Mouse (Mus musculus): ENCODE data around the gene Pigb.

Pigb gene

DNA sequence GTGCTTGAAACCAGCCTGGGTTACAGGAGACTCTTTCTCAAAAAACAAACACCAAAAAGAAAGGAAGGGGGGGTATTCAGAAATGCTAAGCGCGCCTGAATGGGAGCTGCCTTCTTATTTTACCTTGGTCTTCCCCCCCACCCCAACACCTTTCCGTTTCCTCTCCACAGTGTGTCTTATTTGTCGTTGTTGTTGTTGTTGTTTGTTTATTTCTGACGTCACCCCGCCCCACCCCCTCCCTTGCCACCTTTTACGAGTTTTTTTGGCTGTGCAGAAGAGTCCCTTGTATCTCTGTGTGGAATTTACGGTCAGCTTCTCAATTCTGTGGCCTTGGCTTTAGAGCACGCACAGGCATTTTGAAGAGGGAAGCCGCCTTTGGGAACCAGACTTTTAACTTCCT, 5.5 kb upstream of the Pigb start:
- no peak for DNase-seq (ENCODE audit: low spot score in 2 of 2)

- DNase-seq (ENCODE audit: low spot score in 2 of 2): no peak
Measured at GRCm38 (mm10) chr9:73045204-73045603, 5.0 kb upstream of the Pigb start.

GRCm38 (mm10) chr9:73044146-73045079, 4.2 kb upstream of the Pigb start, which contains the start of gene Rab27a:
Gene Rab27a, plus strand, starts transcription at chr9:73044854.
- DNase-seq (ENCODE audit: low spot score in 2 of 2): peak; percentile 49 to 67

GRCm38 (mm10) chr9:73039222-73039945, 794 bp downstream of the Pigb start:
- DNase-seq (ENCODE audit: low spot score in 2 of 2): peak; percentile 78 to 87

- DNase-seq (ENCODE audit: low spot score in 2 of 2): no peak
Measured at GRCm38 (mm10) chr9:73033406-73033805, 6.8 kb downstream of the Pigb start.

GRCm38 (mm10) chr9:73031421-73031820, 8.8 kb downstream of the Pigb start:
- DNase-seq (ENCODE audit: low spot score in 2 of 2): no peak

DNA sequence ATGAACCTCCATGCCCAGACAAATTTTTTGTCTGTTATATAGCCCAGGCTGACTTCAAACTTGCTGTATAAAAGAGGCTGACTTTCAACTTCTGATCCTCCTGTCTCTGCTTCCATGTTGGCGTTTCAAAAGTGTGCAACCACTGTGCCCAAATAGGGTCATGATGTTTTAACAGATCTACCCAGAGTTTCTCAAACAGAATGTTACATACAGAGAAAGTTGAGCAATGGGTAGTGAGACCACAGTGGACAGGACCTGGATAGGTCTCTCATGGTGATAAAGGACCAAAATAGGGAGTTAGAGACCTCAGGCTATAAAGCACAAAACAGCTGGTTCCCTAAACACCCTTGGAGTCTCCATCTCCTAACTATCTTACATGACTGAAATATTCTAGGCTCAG, 9.7 kb downstream of the Pigb start:
- DNase-seq (ENCODE audit: low spot score in 2 of 2): no peak

DNA sequence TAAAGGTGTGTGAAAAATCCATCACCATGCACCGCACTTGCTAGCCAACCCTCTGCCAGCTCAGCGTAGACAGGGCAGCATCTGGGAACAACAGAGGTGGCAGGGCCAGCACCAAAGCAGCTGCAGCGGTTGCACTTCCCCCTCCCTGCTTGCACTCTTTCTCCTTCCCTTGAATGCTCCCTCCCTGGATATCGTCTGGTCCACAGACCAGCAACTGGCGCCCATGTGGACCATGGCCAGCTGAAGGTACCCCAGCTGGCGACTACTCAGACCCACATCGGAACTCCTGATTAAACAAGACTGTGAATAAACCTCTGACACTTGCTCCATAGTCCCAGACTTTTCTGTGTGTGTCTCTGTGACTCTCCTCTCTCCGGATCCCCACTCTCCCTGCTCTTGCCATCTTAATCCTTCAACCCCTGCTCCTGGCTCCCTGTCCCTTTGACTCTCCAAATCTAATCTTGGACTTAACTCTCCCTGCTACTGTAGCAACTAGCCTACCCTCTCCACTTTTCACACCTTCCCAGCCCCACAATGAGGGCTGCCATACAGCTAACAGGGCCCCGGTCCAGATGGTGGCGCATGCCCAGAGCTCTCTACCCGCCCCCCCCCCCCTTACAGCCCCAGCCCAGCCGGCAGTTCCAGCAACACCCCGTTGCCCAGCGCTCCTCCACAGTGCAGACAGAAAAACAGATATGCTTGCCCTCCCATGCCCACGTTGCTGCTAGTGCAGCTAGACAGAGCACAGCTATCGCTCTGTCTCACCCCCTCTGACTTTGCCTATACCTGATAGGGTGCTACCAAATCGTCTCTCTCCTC, 14.2 kb downstream of the Pigb start:
- DNase-seq (ENCODE audit: low spot score in 2 of 2): no peak

DNA sequence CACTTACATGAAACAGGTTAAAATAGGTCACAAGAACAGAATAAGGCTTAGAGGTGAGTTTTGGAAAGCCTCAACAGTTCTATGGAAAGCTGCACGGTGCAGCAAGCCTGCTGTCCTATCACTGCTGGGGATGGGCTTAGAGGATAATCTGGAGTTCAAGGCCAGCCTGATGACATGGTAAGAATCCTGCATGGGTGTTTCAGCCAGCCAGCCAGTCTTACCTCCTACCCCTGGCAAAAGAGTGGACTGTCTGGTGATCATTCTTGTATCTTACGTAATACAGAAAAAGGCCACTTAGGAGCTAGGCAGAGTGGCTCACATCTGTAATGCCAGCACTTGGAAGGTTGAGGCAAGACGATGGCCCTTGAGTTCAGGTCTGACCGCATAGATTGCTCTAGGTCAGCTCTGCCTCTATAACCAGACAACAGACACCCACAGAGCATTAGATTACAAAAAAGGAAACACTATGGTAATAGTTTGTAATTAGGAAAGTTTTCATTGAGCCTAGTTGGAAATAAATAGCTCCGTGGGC, 19.5 kb downstream of the Pigb start:
- no peak for DNase-seq (ENCODE audit: low spot score in 2 of 2)

DNA sequence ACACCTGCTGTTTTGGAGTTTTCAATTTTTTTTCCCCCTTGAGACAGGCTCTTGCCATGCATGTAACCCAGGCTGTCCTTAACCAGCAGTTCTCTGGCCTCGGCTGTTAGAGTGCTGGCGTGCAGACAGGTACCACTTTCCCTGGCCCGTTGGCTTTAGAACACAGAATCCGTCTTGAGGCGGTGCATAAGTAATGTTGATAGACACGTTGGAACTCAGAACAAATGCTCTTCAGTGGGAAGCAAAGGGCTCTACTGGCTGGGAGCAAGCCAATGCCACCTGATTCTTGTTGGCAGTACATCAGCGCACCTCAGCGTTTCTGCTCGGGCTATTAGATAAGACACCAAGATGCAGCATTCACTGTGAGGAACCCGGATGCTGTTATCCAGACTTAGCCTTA, 20.3 kb downstream of the Pigb start:
- no peak for DNase-seq (ENCODE audit: low spot score in 2 of 2)

GRCm38 (mm10) chr9:73014724-73015123, 25.5 kb downstream of the Pigb start:
- no peak for DNase-seq (ENCODE audit: low spot score in 2 of 2)

- DNase-seq (ENCODE audit: low spot score in 2 of 2): no peak
Measured at GRCm38 (mm10) chr9:73012629-73013028, 27.5 kb downstream of the Pigb start.

DNA sequence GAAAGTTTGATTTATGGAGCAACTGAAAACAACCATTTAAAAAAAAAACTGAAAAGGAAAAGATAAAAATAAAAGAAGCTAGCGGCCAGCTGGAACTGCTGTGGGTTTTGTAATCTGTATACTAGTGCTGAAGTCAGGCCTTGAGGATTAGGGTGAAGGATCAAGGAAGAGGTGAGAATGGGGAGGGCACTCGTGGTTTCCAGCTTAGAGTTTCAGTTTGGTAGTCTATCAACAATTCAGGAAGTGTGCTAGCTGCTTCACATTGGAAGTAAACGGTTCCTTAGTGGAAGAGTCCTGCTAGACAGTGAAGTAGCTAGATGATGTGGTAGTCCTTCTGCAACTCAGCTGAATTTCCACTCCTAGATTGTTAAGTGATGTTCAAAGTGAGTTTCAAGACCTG, 31.8 kb downstream of the Pigb start:
- DNase-seq (ENCODE audit: low spot score in 2 of 2): no peak

DNA sequence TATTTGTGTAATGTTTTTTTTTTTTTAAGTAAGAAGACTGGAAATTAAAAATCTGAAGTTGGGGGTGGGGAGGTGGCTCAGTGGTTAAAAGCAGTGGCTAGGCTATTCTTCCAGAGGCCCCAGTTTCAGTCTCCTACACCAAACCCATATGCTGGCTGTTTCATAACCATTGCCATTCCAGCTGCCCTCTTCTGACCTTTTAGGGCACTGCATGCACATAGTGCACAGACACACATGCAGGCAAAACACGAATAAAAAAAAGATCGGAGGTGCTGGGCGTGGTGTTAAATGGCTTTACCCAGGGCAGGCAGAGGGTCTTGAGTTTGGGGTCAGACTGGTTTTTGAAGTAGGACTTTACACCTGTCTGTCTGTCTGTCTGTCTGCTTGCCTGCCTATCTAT, 34.0 kb downstream of the Pigb start:
- no peak for DNase-seq (ENCODE audit: low spot score in 2 of 2)

- no peak for DNase-seq (ENCODE audit: low spot score in 2 of 2)
Measured at GRCm38 (mm10) chr9:73005106-73005505, 35.1 kb downstream of the Pigb start.

- no peak for DNase-seq (ENCODE audit: low spot score in 2 of 2)
Measured at GRCm38 (mm10) chr9:73004076-73004475, 36.1 kb downstream of the Pigb start.

DNA sequence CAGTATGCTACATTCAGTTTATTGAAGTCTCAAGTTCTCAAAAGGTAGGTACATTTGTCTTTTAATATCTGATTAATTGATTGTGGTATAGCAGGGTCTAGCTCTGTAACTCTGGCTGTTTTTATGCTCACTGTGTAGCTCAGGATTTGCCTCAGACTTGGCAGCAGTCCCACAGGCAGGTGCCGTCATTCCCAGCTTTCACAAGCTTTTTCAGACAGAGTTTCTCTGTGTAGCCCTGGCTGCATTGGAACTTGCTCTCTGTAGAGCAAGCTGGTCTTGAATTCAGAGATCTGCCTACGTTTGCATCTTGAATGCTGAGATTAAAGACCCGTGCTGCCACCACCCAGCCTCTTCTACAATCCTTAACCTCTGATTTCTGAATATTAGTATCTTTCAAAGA, 38.0 kb downstream of the Pigb start:
- DNase-seq (ENCODE audit: low spot score in 2 of 2): no peak

DNA sequence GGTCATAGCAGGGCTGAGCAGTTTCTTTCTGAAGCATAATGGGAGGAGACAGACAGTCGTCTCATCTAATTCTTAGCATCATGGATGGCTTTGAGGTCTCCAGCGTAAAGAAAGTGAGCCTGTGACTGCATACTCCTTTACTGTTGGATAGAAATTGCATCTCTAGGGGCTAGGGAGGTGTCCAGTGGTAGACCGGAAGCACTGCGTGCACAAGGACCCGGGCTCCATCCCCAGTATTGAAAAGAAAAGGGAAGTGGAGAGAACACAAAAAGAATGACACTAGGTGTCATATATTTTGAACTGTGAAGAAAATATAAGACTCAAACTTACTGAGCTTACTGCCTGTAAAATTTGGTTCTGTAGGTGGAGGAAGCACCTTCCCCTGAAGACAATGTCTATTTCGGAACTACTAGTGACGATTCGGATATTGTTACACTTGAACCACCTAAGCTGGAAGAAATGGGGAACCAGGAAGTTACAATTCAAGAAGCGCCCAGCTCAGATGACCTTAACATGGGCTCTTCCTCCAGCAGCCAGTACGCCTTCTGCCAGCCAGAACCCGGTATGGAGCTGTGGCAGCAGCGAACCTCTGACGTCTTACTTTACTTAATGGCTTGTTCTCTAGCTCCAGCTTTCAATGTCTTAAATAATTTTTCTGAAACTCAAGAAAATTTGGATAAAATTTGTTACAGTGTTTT, 38.7 kb downstream of the Pigb start:
- no peak for DNase-seq (ENCODE audit: low spot score in 2 of 2)

DNA sequence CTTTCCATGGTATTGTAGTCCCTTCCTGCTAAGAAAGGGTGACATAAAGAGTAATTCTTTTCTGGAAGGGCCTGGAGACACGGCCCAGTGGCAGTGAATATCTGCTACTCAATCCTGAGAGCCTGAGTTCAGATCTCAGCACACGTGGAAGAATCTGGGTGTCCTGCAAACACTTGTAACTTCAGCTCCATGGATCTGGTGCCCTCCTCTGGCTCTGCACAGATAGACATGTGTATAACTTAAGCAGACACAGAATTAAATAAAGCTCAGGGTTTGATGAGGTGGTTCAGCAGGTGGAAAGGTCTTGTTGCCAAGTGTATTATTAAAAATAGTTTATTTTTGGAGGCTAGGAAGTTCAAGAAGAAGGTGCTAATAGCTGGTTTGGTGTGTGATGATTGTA, 39.7 kb downstream of the Pigb start:
- DNase-seq (ENCODE audit: low spot score in 2 of 2): no peak

GRCm38 (mm10) chr9:72996806-72997205, 43.4 kb downstream of the Pigb start:
- DNase-seq (ENCODE audit: low spot score in 2 of 2): no peak

GRCm38 (mm10) chr9:72996167-72996566, 44.0 kb downstream of the Pigb start:
- DNase-seq (ENCODE audit: low spot score in 2 of 2): no peak
